Mouse (Mus musculus): ENCODE results near the gene Tmc8. TPM values are rescaled to one million over a fixed set of nuclear protein-coding genes. Genes with fewer than 3 reads are reported as not detected.

The Tmc8 gene
- polyA plus RNA-seq (2017; shearing (Covaris generic)), result 41.4 TPM

GRCm38 (mm10) chr11:117781993-117782704 lies at the start of gene Tmc8, which contains the start of gene Tmc6:
TSS of gene Tmc8 (plus strand) at chr11:117782076.
TSS of gene Tmc6 (minus strand) at chr11:117782198.

GRCm38 (mm10) chr11:117797511-117798159 lies 15.8 kb downstream of the Tmc8 start, which contains the start of gene 6030468B19Rik:
TSS of gene 6030468B19Rik (plus strand) at chr11:117797660.

DNA sequence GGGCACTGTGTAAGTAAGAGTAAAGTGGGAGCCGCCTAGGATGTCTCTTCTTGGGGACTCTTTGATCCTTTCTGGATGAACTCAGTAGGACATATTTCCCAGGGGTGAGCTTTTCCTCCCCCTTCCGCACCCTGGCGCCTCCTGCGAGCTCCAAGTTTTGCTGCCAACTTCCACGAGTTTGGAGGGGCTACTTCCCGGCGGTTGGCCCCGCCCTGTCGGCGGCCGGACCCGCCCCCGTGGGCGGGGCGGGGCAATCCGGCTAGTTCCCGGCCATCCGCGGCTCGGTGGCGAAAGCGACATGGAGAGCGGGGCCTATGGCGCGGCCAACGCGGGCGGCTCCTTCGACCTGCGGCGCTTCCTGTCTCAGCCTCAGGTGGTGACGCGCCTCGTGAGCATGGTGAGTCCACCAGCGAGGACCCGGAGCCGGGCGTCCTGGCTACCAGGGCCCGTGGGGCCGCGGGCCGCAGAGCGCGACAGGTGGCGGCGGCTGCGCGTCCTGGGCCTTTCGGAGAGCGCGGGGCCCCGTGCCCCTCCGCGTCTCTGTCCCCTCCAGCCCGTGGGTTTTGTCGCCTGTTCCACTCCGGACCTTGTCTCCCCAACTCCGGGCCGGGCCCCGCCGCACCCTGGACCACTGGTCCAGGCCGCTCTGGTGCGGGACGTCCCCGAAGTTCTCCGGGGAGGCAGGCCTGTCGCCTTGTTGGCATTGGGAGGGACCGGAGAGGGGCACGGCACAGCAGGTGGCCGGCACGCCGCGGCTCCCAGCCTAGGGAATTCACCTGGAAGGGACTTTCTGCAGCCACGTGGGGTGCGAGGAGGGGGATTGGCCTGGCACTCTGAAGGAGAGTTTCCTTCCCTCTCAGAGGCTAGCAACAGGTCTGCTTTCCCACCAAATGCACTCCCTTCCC lies 27.8 kb downstream of the Tmc8 start, which contains the start of the genes Gm20708 and Syngr2:
Gene Gm20708 (plus strand): TSS at position 262 of the 905 bp plus-strand sequence.
Gene Syngr2 (plus strand): TSS at position 262 of the 905 bp plus-strand sequence.

GRCm38 (mm10) chr11:117825333-117826101 lies 43.6 kb downstream of the Tmc8 start, which contains the start of the genes Afmid and Tk1:
TSS of gene Afmid (plus strand) at chr11:117825924.
TSS of gene Tk1 (minus strand) at chr11:117826092.

Other genes starting within 250 kb of the Tmc8 start
- 19.1 TPM for gene Tnrc6c, start 127.8 kb upstream of the Tmc8 start, polyA plus RNA-seq (2017; shearing (Covaris generic))
- 111 TPM for gene Tmc6, start 122 bp downstream of the Tmc8 start, polyA plus RNA-seq (2017; shearing (Covaris generic))
- not detected for gene 6030468B19Rik, start 15.6 kb downstream of the Tmc8 start, polyA plus RNA-seq (2017; shearing (Covaris generic))
- gene Gm20708, start 27.6 kb downstream of the Tmc8 start, polyA plus RNA-seq (2017; shearing (Covaris generic)), result 1.7 TPM
- 97.3 TPM for gene Syngr2, start 27.6 kb downstream of the Tmc8 start, polyA plus RNA-seq (2017; shearing (Covaris generic))
- gene Afmid, start 43.8 kb downstream of the Tmc8 start, polyA plus RNA-seq (2017; shearing (Covaris generic)), result 17.8 TPM
- gene Tk1, start 44.0 kb downstream of the Tmc8 start, polyA plus RNA-seq (2017; shearing (Covaris generic)), result 13.2 TPM
- 0.43 TPM for gene Birc5, start 67.2 kb downstream of the Tmc8 start, polyA plus RNA-seq (2017; shearing (Covaris generic))
- not detected for gene Tmem235, start 78.7 kb downstream of the Tmc8 start, polyA plus RNA-seq (2017; shearing (Covaris generic))
- 9.5 TPM for gene Tha1, start 91.4 kb downstream of the Tmc8 start, polyA plus RNA-seq (2017; shearing (Covaris generic))
- 515 TPM for gene Socs3, start 188.0 kb downstream of the Tmc8 start, polyA plus RNA-seq (2017; shearing (Covaris generic))
- gene Pgs1, start 204.2 kb downstream of the Tmc8 start, polyA plus RNA-seq (2017; shearing (Covaris generic)), result 44.4 TPM

Data from effector memory CD4-positive, alpha-beta T cell, adult 7 months (primary cell).